Mouse (Mus musculus) T-helper 2 cell (primary cell): ENCODE results near the gene Olfr71.

ENCODE experiments used
- in situ Hi-C: fragments of 300-600 bp; cut with MboI, MseI; formaldehyde crosslinking; loops from one replicate; pipeline ENCODE4 v1.15.1; 2025; ENCODE audit warnings: high pct_unique_total_duplicates

The Olfr71 gene

GRCm38 (mm10) chr4:43709869-43710268 is at the start of gene Olfr71:
Olfr71 (minus strand) TSS chr4:43710255.
- in situ Hi-C loops, result loop anchor here (5.0 kb wide), 1 partner anchor 78 kb away; the partner anchor contains the start of gene Npr2

GRCm38 (mm10) chr4:43757213-43757612 is 47.2 kb upstream of the Olfr71 start:
- in situ Hi-C loops, result no loop called here

DNA sequence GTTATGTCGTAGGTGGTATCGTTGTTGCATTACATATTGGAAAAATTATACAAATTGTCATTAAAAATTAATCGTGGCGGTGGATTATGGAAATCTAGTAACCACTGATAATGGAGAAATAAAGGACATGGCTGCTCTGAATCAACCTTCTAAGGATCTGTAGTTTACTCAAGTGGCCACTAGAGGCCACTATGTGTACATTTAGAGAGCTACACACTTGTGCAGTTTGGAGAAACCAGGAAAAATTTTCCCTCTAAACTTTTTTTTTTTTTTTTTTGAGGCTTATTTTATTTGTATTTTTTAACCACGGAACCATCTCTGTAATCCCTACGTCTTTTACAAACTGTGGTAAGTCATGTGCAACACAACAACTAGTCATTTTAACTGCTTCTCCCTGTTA is 35.1 kb upstream of the Olfr71 start:
- in situ Hi-C loops, result no loop called here

GRCm38 (mm10) chr4:43743099-43743498 is 33.0 kb upstream of the Olfr71 start:
- in situ Hi-C loops, result no loop called here

DNA sequence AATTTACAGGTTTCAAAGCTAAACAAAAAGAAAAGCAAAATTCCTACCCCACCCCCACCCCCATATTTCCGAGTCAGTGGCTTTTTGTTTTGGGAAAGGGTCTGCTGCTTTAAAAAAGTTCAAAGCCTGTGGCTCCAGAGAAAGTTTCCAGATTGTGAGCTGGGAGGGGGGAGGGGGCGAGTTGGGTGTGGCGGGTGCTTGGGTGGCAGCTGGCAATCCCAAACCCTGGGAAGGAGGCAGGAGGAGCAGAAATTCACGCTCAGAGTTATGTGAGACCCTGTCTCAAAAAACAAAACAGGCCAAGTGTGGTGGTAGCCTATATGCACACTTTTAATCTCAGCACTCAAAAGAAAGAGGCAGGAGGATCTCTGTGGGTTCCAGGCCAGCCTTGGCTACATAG is 32.6 kb upstream of the Olfr71 start:
- in situ Hi-C loops, result no loop called here

- in situ Hi-C loops, result no loop called here
These were observed 31.5 kb upstream of the Olfr71 start for GRCm38 (mm10) chr4:43741526-43741925.

DNA sequence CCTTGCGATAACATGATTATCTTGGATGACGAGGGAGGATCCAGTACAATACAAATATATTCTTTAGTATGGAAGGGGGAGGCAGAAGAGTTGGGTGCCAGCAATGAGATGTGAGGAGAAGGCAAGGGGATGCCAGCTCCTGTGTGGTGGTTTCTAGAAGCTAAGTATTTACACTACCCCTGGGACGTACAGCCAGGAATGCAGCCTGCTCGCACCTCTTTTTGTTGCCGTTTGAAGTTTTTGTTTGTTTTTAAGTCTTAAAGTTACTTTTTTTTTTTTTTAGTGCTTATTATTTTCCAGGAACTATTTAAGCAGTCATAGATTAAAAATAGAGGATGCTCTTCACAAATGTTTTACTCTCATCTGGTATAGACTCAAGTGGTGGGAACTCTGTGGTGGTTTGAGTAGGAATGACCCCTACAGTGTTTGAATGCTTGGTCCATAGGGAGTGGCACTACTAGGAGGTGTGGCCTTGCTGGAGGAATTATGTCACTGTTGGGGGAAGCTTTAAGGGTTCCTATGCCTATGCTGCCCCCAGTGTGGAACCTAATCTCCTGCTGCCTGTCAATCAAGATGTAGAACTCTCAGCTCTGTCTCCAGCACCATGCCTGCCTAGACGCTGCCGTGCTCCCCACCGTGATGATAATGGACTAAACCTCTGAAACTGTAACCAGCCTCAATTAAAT is 29.1 kb upstream of the Olfr71 start:
- in situ Hi-C loops, result no loop called here

- in situ Hi-C loops, result no loop called here
These were observed 27.1 kb upstream of the Olfr71 start for GRCm38 (mm10) chr4:43737144-43737543.

- in situ Hi-C loops, result no loop called here
These were observed 23.1 kb upstream of the Olfr71 start for GRCm38 (mm10) chr4:43733186-43733585.

DNA sequence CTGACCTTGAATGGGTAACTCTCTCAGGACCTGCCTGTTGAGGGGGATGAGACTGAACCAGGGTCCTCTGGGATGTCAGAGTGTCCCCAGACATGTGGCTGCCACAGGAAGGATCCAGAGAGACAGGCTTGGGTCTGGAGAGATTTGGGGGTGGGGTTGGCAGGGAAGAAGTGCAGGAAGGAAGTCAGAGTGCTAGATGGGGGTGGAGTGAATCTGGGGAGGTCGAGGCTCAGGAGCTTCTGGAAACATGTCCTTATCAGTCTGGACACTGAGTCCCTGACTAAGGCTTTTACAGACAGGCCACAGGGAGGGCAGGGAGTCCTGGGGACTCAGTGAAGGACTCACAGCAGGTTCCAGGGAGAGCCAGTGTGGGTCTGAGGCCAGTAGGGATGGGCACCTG is 22.1 kb upstream of the Olfr71 start:
- in situ Hi-C loops, result no loop called here

DNA sequence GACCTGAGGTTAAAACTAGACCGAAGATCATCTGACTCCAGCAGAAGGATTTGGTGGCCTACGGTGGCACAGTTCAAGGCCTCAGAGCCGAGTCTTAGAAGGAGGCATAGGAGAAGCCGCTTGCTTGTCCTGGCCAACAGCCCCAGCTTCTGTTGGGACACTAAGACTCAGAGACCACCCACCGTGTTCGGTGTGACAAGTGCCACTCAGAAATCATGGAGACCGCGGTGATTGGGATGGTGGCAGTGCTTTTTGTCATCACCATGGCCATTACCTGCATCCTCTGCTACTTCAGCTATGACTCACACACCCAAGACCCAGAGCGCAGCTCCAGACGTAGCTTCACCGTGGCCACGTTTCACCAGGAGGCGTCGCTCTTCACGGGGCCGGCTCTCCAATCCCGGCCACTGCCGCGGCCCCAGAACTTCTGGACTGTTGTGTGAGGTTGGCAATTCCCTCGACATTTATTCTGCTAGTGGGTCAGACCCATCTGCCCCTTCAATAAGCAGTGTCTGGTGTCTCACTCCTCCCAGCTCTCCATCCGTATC is 20.8 kb upstream of the Olfr71 start:
- in situ Hi-C loops, result no loop called here

GRCm38 (mm10) chr4:43729794-43730550 is 19.9 kb upstream of the Olfr71 start, which contains the start of gene Spaar:
Spaar (plus strand) TSS chr4:43730034.
- in situ Hi-C loops, result no loop called here

DNA sequence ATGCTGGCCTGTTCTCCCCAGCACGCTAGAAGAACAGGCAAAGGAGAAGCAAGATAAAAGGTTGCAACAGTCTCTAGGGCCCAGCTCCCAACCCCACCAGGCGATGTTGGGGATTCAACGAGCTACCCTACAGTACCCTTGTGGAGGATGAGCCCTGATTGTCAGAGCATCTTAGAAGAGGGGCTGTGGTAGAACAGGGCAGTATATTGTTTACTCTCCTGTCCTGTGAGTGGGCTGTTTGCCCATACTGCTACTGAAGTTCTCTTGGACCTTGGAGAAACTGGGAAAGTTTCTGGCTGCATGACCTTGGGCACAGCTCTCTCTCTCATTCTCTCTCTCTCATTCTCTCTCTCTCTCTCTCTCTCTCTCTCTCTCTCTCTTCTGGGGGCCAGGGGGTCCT is 19.1 kb upstream of the Olfr71 start:
- in situ Hi-C loops, result no loop called here

DNA sequence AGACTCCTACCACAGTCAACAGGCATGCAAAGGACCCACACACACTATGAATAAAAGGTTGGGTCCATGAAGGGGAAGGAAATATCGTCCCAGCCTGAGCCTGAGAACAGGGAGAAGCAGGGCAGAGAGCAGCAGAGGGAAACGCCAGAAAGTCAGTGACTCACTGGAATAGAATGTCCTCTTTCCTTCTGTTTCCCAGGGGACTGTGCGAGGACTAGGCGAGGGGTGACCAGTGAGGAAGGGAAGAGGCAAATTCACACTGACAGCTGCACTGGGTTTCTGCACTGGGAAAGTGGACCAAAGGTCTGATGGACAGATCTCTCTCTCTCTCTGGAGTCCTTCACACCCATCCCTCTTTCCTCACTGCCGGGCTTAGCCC is 18.5 kb upstream of the Olfr71 start:
- in situ Hi-C loops, result no loop called here

DNA sequence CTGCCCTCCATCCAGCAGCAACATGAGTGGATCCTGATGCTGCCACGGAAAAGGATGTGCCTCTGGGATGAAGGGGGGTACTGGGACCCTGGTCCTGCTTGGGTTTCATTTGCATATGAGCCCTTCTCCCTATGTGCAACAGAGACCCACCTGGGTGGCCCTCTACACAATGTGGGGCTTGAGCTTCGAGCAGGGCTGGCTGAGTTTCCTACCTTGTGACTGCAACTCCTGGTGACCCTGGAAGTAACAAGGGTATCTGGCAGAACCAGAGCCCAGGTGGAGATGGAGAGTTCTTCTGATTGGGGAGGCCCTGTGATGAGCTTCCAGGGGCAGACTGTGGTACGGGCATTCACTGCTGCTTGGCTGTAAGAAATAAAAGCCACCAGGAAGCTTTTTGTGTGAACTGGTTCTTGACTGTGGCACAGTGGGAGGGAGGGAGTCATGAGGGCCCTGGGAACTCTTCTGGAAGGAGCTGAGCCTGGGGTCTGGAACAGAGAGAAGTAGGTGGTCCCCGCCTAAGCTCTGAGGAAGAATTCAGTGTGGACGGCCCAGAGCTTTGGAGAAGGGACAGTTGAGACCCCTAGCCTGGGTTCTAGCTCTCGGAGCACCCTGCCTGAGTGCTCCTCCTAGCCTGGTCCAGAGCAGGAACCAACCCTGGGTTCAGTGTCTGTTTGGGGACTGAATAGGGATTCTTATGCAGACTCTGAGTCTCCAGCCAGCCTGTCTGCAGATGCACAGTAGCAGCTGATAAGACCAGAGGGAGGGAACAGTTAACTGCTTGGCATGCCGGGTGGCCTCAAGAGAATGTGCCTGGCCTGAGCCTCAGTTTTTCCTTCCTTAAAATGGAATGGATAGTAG is 17.9 kb upstream of the Olfr71 start:
- in situ Hi-C loops, result no loop called here

DNA sequence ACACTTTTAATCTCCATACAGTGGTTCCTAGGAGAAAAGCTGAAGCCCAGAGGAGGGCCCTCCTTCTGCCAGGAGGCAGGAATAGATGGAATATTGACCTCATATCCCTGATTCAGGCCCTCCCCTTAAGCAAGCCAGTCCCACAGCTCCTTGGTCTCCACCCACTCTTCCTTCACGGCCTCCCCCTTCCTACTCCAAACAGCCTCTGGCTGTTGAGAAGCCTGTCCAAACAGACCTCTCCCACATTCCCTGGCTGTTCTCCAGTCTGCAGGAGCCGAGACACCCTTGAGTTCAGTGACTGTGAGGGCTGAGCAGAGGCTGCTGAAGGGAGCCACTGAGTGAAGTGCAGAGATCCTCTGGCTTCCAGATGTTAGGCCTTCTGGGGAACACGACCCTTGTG is 16.9 kb upstream of the Olfr71 start, which contains the start of gene Hrct1:
Hrct1 (plus strand) TSS at position 194 of the 400 bp plus-strand sequence.
- in situ Hi-C loops, result no loop called here

GRCm38 (mm10) chr4:43726228-43726993 is 16.4 kb upstream of the Olfr71 start:
- in situ Hi-C loops, result no loop called here

- in situ Hi-C loops, result no loop called here
These were observed 14.7 kb upstream of the Olfr71 start for GRCm38 (mm10) chr4:43724764-43725163.

GRCm38 (mm10) chr4:43722191-43722590 is 12.1 kb upstream of the Olfr71 start:
- in situ Hi-C loops, result no loop called here

GRCm38 (mm10) chr4:43720491-43721228 is 10.6 kb upstream of the Olfr71 start:
- in situ Hi-C loops, result no loop called here
